Mouse (Mus musculus) midbrain, embryonic 11.5 days (tissue): ENCODE results near the gene Nrbp1. TPM values are rescaled to one million over a fixed set of nuclear protein-coding genes. Genes with fewer than 3 reads are reported as not detected.
A peak's percentile ranks its signal among the peaks of the same experiment; 100 is the strongest.

ENCODE experiments used
- ATAC-seq: fragments of 200-750 bp; cut with Nextera tagmentation; 2 replicates; pipeline ENCODE4 v1.8.0; 2017; ENCODE audit warnings: moderate TSS enrichment, moderate library complexity; ENCODE audit not compliant: low FRiP score
- DNase-seq: peaks from one replicate; pipeline ENCODE4 v3.0.0; 2015; ENCODE audit warnings: low spot score; ENCODE audit errors: missing footprints
- H3K27ac ChIP-seq: fragments of 300-500 bp; sonication (generic); 2 replicates; pipeline ENCODE4 v1.5.1; 2014; ENCODE audit warnings: low read depth, low read length
- H3K27me3 ChIP-seq: fragments of 300-500 bp; sonication (generic); 2 replicates; pipeline ENCODE4 v1.6.1; 2014; ENCODE audit warnings: mild to moderate bottlenecking, low read length, moderate library complexity, mixed read lengths; ENCODE audit not compliant: control insufficient read depth, insufficient read depth
- H3K36me3 ChIP-seq: fragments of 300-500 bp; sonication (generic); 2 replicates; pipeline ENCODE4 v1.6.1; 2014; ENCODE audit warnings: mild to moderate bottlenecking, low read length, moderate library complexity, mixed read lengths; ENCODE audit not compliant: control insufficient read depth, insufficient read depth
- H3K4me1 ChIP-seq: fragments of 300-500 bp; sonication (generic); 2 replicates; pipeline ENCODE4 v1.6.1; 2014; ENCODE audit warnings: low read length; ENCODE audit not compliant: control insufficient read depth, insufficient read depth
- H3K4me2 ChIP-seq: fragments of 300-500 bp; sonication (generic); 2 replicates; pipeline ENCODE4 v1.6.1; 2014; ENCODE audit warnings: mild to moderate bottlenecking, moderate library complexity
- H3K4me3 ChIP-seq: fragments of 300-500 bp; sonication (generic); 2 replicates; pipeline ENCODE4 v1.5.1; 2014; ENCODE audit warnings: low read depth, low read length
- H3K9ac ChIP-seq: fragments of 300-500 bp; sonication (generic); 2 replicates; pipeline ENCODE4 v1.6.1; 2014; ENCODE audit warnings: low read length
- H3K9me3 ChIP-seq: fragments of 300-500 bp; sonication (generic); 2 replicates; pipeline ENCODE4 v1.6.1; 2016; ENCODE audit warnings: low read length; ENCODE audit not compliant: control insufficient read depth
- WGBS: fragments of 180-500 bp; shearing (Covaris S2); extraction: QIAGEN DNeasy Blood & Tissue Kit; methylation state at CpG from one replicate; pipeline ENCODE4 v1.1.7; 2014; 5-methylcytosine and 5-hydroxymethylcytosine counted together
- polyA plus RNA-seq: library from polyadenylated mRNA; unstranded; fragments of >200 nt; fragmentation: Nextera tagmentation; extraction: Ambion mirVana; gene quantifications from 2 replicates; pipeline ENCODE4 v1.2.1, GENCODE M21; 2014

Nrbp1 gene
- polyA plus RNA-seq, 1 experiment from 2014 or later: 148 TPM

- no peak for ATAC-seq
- peaks cover 2% of the 10 kb centered on the region; the same call in 1 of the 2 replicates for H3K36me3 ChIP-seq
- H3K4me1 ChIP-seq: no peaks in the 10 kb centered on the region
- DNase-seq: no peak
- no peaks in the 10 kb centered on the region for H3K9me3 ChIP-seq
- H3K9ac ChIP-seq: no peak overlapping the region
- 88% methylated on average over 6 of the region's 6 CpGs for WGBS
- no peaks in the 10 kb centered on the region; the same call in 1 of the 2 replicates for H3K27me3 ChIP-seq
- H3K27ac ChIP-seq: no peak overlapping the region
- no peak overlapping the region for H3K4me2 ChIP-seq
- no peak overlapping the region for H3K4me3 ChIP-seq
Measured at GRCm38 (mm10) chr5:31273018-31273417, 32.4 kb downstream of the Nrbp1 start.

GRCm38 (mm10) chr5:31279245-31279988 is 38.8 kb downstream of the Nrbp1 start:
- WGBS: 87% methylated on average over 20 of the region's 20 CpGs
- no peak overlapping the region for H3K4me3 ChIP-seq
- no peaks in the 10 kb centered on the region for H3K9me3 ChIP-seq
- ATAC-seq: no peak
- no peak overlapping the region for H3K27ac ChIP-seq
- H3K9ac ChIP-seq: no peak overlapping the region
- no peaks in the 10 kb centered on the region for H3K27me3 ChIP-seq
- H3K4me2 ChIP-seq: no peak overlapping the region
- no peaks in the 10 kb centered on the region for H3K4me1 ChIP-seq
- H3K36me3 ChIP-seq: peaks cover 12% of the 10 kb centered on the region
- no peak for DNase-seq

- no peak for ATAC-seq
- Histone ChIP-seq H3K36me3 (peaks cover 8% of the 10 kb centered on the region; the same call in 1 of the 2 replicates), H3K27ac (no peak overlapping the region), H3K27me3 (no peaks in the 10 kb centered on the region), H3K9me3 (no peaks in the 10 kb centered on the region), H3K4me2 (no peak overlapping the region), H3K4me1 (peaks cover 11% of the 10 kb centered on the region; the same call in 1 of the 2 replicates), H3K4me3 (no peak overlapping the region), H3K9ac (no peak overlapping the region)
- DNase-seq: no peak
- 86% methylated on average over 4 of the region's 4 CpGs for WGBS
Measured at GRCm38 (mm10) chr5:31288225-31288624, 47.6 kb downstream of the Nrbp1 start.

DNA sequence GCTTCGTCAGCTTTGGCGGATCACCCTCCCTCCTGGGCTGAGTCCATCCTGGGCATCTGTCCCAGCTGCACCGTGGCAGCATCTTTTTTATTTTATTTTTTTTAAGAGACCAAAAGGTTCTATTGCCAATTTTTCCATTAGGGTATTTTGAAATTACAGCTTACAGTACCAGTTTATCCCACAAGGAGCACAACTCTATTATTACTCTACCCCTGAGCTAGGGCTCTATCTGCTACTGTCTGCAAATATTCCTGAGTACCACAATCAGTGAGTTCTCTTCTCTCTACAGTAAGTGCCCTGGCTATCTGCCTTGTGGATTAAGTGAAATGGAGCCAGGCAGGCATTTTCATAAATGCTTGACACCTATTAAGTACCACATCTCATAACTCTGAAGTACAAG is 48.0 kb downstream of the Nrbp1 start:
- no peak overlapping the region for H3K27ac ChIP-seq
- no peak for ATAC-seq
- no peak for DNase-seq
- peaks cover 11% of the 10 kb centered on the region; the same call in 1 of the 2 replicates for H3K4me1 ChIP-seq
- 76% methylated on average over 3 of the region's 3 CpGs for WGBS
- no peak overlapping the region for H3K4me2 ChIP-seq
- H3K9ac ChIP-seq: no peak overlapping the region
- no peak overlapping the region for H3K4me3 ChIP-seq
- H3K9me3 ChIP-seq: no peaks in the 10 kb centered on the region
- peaks cover 8% of the 10 kb centered on the region; the same call in 1 of the 2 replicates for H3K36me3 ChIP-seq
- H3K27me3 ChIP-seq: no peaks in the 10 kb centered on the region

DNA sequence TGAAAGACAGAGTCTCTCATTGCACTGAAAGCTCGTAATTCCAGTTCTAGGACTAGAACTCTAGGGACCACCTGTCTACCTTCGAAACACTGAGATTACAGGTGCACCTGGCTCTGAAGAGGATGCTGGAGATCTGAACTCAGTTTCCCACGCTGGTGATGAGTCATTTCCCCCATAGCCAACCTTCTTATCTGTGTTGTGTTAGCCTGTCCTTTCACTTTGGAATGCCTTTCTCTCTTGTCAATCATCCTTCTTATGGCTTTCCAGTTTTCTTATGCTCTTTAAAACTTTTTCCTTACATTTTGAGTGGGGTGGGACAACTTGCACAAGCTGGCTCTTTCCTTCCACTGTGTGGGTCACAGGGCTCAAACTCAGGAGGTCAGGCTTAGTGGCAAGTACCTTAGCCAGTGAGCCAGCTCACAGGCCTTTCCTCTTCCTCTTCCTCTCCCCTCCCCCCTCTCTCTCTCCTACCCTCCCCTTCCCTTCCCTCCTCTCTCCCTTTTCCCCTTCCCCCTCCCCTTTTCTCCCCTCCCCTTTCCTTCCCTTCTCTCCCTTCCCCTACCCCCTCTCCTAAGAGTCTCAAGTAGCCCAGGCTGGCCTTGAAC is 49.1 kb downstream of the Nrbp1 start:
- no peak overlapping the region for H3K9ac ChIP-seq
- ATAC-seq (no peak), DNase-seq (no peak)
- H3K27me3 ChIP-seq: no peaks in the 10 kb centered on the region
- H3K36me3 ChIP-seq: 0 out of 2 replicates have a peak, but pooled peaks cover 8% of the 10 kb centered on the region
- peak overlapping the region; percentile 80 for H3K4me2 ChIP-seq
- 83% methylated on average over 3 of the region's 3 CpGs for WGBS
- no peak overlapping the region for H3K27ac ChIP-seq
- H3K4me3 ChIP-seq: no peak overlapping the region
- no peaks in the 10 kb centered on the region for H3K9me3 ChIP-seq
- H3K4me1 ChIP-seq: peaks cover 15% of the 10 kb centered on the region

- H3K9ac ChIP-seq: peak within 1 kb of the TSS; percentile 67
- no peaks in the 10 kb centered on the region for H3K27me3 ChIP-seq
- DNase-seq (peak; percentile 99), ATAC-seq (peak; percentile 90)
- peak within 1 kb of the TSS; percentile 80 for H3K4me2 ChIP-seq
- no peaks in the 10 kb centered on the region for H3K9me3 ChIP-seq
- H3K27ac ChIP-seq: peak within 1 kb of the TSS; percentile 64
- peaks cover 21% of the 10 kb centered on the region for H3K4me1 ChIP-seq
- 0 out of 2 replicates have a peak, but pooled peaks cover under 1% of the 10 kb centered on the region for H3K36me3 ChIP-seq
- WGBS: 3% methylated on average over 45 of the region's 45 CpGs
- H3K4me3 ChIP-seq: peak within 1 kb of the TSS; percentile 49
Measured at GRCm38 (mm10) chr5:31290521-31291360, 50.1 kb downstream of the Nrbp1 start, which contains the start of gene Ift172. Gene Ift172 (minus strand): TSS chr5:31291116.

GRCm38 (mm10) chr5:31291361-31291688 is 50.7 kb downstream of the Nrbp1 start:
- 5% methylated on average over 9 of the region's 9 CpGs for WGBS

DNA sequence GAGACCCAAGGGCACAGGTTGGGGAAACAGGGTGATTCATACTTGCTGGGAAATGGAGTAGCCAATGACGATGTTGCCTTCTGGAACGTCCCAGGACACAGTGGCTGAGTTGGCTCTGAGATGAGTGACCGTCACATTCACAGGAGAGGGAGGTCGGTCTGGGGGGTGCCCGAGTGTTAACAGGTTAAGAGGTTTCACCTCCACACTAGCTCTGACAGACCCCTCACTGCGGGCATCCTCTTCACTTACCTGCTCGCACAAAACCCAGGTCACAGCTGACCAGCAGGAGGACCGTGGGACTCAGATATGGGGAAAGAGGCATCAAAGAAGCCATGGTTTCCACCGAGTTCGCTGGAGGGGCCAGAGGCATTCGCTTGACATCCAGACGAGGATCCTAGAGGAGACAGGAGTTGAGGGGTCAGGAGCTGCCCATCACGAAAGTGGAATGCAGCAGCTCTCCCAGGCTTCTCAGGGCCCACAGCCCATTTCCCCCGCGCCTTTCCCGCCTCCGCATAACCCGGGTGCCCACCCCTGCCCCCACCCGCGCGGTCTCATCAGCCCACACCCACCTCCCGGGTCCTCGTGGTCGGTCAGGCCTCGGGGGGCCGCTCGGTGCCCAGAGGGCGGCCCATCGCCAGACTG is 54.4 kb downstream of the Nrbp1 start:
- H3K9ac ChIP-seq: peak overlapping the region; percentile 93
- peak overlapping the region; percentile 57; the same call in 1 of the 2 replicates for H3K27ac ChIP-seq
- DNase-seq (peak; percentile 92), ATAC-seq (no peak)
- peak overlapping the region; percentile 79 for H3K4me3 ChIP-seq
- no peaks in the 10 kb centered on the region for H3K36me3 ChIP-seq
- 6% methylated on average over 29 of the region's 29 CpGs for WGBS
- H3K9me3 ChIP-seq: no peaks in the 10 kb centered on the region
- no peaks in the 10 kb centered on the region for H3K27me3 ChIP-seq
- H3K4me1 ChIP-seq: peaks cover 22% of the 10 kb centered on the region
- H3K4me2 ChIP-seq: peak overlapping the region; percentile 97

More at GRCm38 (mm10) chr5:31291361-31291688, 50.7 kb downstream of the Nrbp1 start:
- H3K9me3 ChIP-seq: no peaks in the 10 kb centered on the region
- peak overlapping the region; percentile 57; the same call in 1 of the 2 replicates for H3K9ac ChIP-seq
- ATAC-seq (no peak), DNase-seq (no peak)
- peak overlapping the region; percentile 80 for H3K4me2 ChIP-seq
- no peaks in the 10 kb centered on the region for H3K36me3 ChIP-seq
- peak overlapping the region; percentile 64 for H3K27ac ChIP-seq
- H3K27me3 ChIP-seq: no peaks in the 10 kb centered on the region
- peak overlapping the region; percentile 49 for H3K4me3 ChIP-seq
- H3K4me1 ChIP-seq: peaks cover 23% of the 10 kb centered on the region
